Mouse (Mus musculus) cerebellum, adult 2 months (tissue): ENCODE measurements at regions not wholly inside any gene's neighbourhood (a gene's known extent, or its start where the extent isn't known, plus 50 kb on each side); places are given as distances from the start of the nearest gene placed in this dataset.

Source experiments
- CTCF ChIP-seq: fragments of 200-500 bp; IDR thresholded peaks from 2 replicates; pipeline ENCODE4 v1.5.1; 2011; ENCODE audit warnings: low read depth, mild to moderate bottlenecking, control low read depth, low read length, moderate library complexity, borderline replicate concordance; ENCODE audit not compliant: insufficient read depth
- POLR2A ChIP-seq: fragments of 200-500 bp; IDR thresholded peaks from 2 replicates; pipeline ENCODE4 v1.6.1; 2011; ENCODE audit warnings: low read length, control low read depth, borderline replicate concordance; ENCODE audit not compliant: insufficient read depth

DNA sequence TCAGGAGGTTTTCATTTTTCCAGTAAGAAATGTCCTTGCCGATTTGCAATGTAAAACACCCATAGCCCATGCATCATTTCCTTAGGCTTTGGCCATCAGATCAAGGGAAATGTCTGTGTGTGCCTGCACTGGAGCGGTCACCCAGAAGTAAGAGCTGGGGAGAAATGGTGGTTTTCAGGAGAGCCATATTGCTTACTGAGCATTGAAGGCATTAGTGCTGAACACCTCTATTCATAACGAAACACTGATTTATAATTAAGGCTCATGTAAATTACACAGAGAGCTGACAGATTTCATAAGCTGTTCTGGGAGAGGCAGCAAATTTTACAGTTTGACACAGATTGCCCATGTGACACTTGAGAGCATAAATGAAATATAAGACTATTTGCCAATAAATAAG is 1047.6 kb downstream of the Car8 start:
- TF ChIP-seq POLR2A (no peak), CTCF (no peak)
